Comparison of ENCODE assay signal across 7 mouse cellular contexts in the genomic region with DNA sequence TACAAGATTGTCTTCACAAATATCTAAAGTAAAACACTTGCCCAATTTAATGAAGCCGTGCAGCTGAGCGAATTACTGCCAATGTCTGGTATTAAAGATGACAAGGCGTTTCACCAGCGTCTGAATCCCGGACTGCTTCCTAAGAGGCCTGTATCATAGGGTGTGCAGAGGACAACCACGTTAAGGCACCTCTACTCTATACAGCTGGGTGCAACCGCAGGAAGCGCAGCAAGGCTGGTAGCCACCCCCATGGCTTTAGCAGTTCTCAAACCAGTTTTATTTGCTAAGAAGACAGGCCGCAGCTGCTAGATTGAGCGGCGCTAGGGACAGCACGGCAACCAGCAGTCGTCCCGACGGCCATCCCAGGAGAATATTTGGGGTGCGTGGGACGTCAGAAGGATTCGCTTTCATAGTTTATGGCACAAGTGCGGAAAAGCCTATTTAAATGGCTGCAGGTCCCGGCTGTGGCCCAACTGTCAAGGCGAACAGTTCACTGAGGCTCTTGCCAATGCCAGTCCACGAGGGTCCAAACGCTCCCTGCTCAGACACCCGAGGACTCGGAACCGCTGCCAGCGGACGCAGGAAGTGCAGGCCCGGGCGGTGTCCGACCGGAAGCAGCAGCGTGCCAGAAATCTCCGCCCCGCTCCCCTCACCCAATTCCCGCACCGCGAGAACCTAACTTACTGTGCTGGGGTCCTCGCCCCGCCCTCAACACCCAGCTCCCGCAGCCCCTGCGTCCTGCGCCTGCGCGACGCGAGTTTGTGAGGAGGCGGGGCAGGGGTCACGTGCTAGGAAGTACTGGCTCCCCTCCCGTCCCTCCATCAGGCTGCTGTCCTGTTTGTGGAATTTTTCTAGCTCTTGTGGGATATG. TPM values are rescaled to one million over a fixed set of nuclear protein-coding genes. Genes with fewer than 3 reads are reported as not detected.
DNase-seq lines count a peak whose midpoint lies in the region; ATAC-seq lines count a peak whose summit lies in the region.

Gene Rfesd (minus strand): TSS at position 746 of the 870 bp plus-strand sequence.

- peak within 1 kb of the TSS; percentile 94 for H3K27ac ChIP-seq in embryonic facial prominence, embryonic 10.5 days (replicated peaks)
- H3K27ac ChIP-seq in limb, embryonic 10.5 days = peak within 1 kb of the TSS; percentile 93
- H3K27ac ChIP-seq in midbrain, embryonic 13.5 days = peak within 1 kb of the TSS; percentile 95

- DNase-seq in adrenal gland, postnatal 10 days = peak; percentile 99
- DNase-seq in embryonic facial prominence, embryonic 10.5 days (ENCODE audit: low spot score) = peak; percentile 99
- DNase-seq in kidney, adult 11 months = peak; percentile 98
- peak; percentile 99 for DNase-seq in limb, embryonic 10.5 days (ENCODE audit: low spot score)
- peak; percentile 87 for DNase-seq in spleen, adult 12 weeks (ENCODE audit: low spot score)

- WGBS in embryonic facial prominence, embryonic 10.5 days = 1% methylated on average over 50 of the region's 50 CpGs
- under 1% methylated on average over 50 of the region's 50 CpGs for WGBS in limb, embryonic 10.5 days
- 2% methylated on average over 49 of the region's 50 CpGs for WGBS in midbrain, embryonic 13.5 days

- no peaks in the 10 kb centered on the region for H3K27me3 ChIP-seq in embryonic facial prominence, embryonic 10.5 days (replicated peaks; ENCODE audit: low read depth, poor library complexity, severe bottlenecking)
- H3K27me3 ChIP-seq in limb, embryonic 10.5 days (ENCODE audit: low read depth, poor library complexity, severe bottlenecking) = no peaks in the 10 kb centered on the region
- no peaks in the 10 kb centered on the region for H3K27me3 ChIP-seq in midbrain, embryonic 13.5 days

- H3K4me2 ChIP-seq in midbrain, embryonic 13.5 days (replicated peaks) = peak within 1 kb of the TSS; percentile 61

- peak within 1 kb of the TSS; percentile 70 for H3K4me3 ChIP-seq in embryonic facial prominence, embryonic 10.5 days
- peak within 1 kb of the TSS; percentile 79 for H3K4me3 ChIP-seq in limb, embryonic 10.5 days
- peak within 1 kb of the TSS; percentile 75 for H3K4me3 ChIP-seq in midbrain, embryonic 13.5 days (replicated peaks)

- H3K9ac ChIP-seq in midbrain, embryonic 13.5 days (replicated peaks) = peak within 1 kb of the TSS; percentile 96

- peak; percentile 96 for ATAC-seq in granulocyte monocyte progenitor cell, adult 5-6 weeks (replicated peaks; ENCODE audit: poor library complexity, severe bottlenecking)
- ATAC-seq in midbrain, embryonic 13.5 days = peak; percentile 100

- no peaks in the 10 kb centered on the region for H3K9me3 ChIP-seq in embryonic facial prominence, embryonic 10.5 days
- H3K9me3 ChIP-seq in limb, embryonic 10.5 days (replicated peaks) = no peaks in the 10 kb centered on the region
- no peaks in the 10 kb centered on the region for H3K9me3 ChIP-seq in midbrain, embryonic 13.5 days

- H3K36me3 ChIP-seq in embryonic facial prominence, embryonic 10.5 days (replicated peaks) = no peaks in the 10 kb centered on the region; the same call in 1 of the 2 replicates
- no peaks in the 10 kb centered on the region for H3K36me3 ChIP-seq in limb, embryonic 10.5 days
- no peaks in the 10 kb centered on the region for H3K36me3 ChIP-seq in midbrain, embryonic 13.5 days

- H3K4me1 ChIP-seq in embryonic facial prominence, embryonic 10.5 days = peaks cover 10% of the 10 kb centered on the region
- peaks cover 7% of the 10 kb centered on the region for H3K4me1 ChIP-seq in limb, embryonic 10.5 days
- H3K4me1 ChIP-seq in midbrain, embryonic 13.5 days (replicated peaks) = peaks cover 15% of the 10 kb centered on the region

RNA-seq across cellular contexts. Expression of gene Rfesd, which starts in this region (rescaled TPM):
- total RNA-seq in adrenal gland, postnatal 10 days (2021) = 10 to 100 TPM; 14.1 to 20.5 TPM
- 24.1 and 26.2 TPM in 2 replicates for polyA plus RNA-seq in embryonic facial prominence, embryonic 10.5 days (2016; fragmentation: Nextera tagmentation; extraction: Ambion mirVana)
- total RNA-seq in granulocyte monocyte progenitor cell, adult 5-6 weeks (2014; fragmentation: Nextera tagmentation) = 5.7 and 13.8 TPM in 2 replicates
- 6.2 and 6.7 TPM in 2 replicates for total RNA-seq in granulocyte monocyte progenitor cell, adult 5-6 weeks (2017)
- 24.5 and 25.7 TPM in 2 replicates for polyA plus RNA-seq in limb, embryonic 10.5 days (2016; fragmentation: Nextera tagmentation; extraction: Ambion mirVana)
- 18.6 and 20.3 TPM in 2 replicates for polyA plus RNA-seq in midbrain, embryonic 13.5 days (2015; fragmentation: Nextera tagmentation; extraction: Ambion mirVana)

Comparison
In these comparisons a context has a peak if more than half of its experiments do, and no peak if none do; other contexts are left out.
1. Peak in every context shown above with its lines: DNase-seq, ATAC-seq, H3K4me3 ChIP-seq and H3K27ac ChIP-seq.